Mouse (Mus musculus): ENCODE data around the gene Ttc1. TPM values are rescaled to one million over a fixed set of nuclear protein-coding genes. Genes with fewer than 3 reads are reported as not detected.

Ttc1 gene
- polyA plus RNA-seq, 1 experiment from 2014 or later, result 74.4 TPM

GRCm38 (mm10) chr11:43700291-43700690 lies 47.5 kb downstream of the Ttc1 start:
- peaks cover 66% of the 10 kb centered on the region for H3K36me3 ChIP-seq
- 93% methylated on average over 3 of the region's 3 CpGs for WGBS

GRCm38 (mm10) chr11:43698621-43699020 lies 49.2 kb downstream of the Ttc1 start:
- Histone ChIP-seq H3K9me3 (no peaks in the 10 kb centered on the region), H3K9ac (replicated peaks) (no peak overlapping the region), H3K4me2 (no peak overlapping the region), H3K27me3 (no peaks in the 10 kb centered on the region), H3K27ac (no peak overlapping the region), H3K36me3 (peaks cover 64% of the 10 kb centered on the region), H3K4me3 (replicated peaks) (no peak overlapping the region), H3K4me1 (replicated peaks) (no peaks in the 10 kb centered on the region; the same call in 1 of the 2 replicates)
- no peak for ATAC-seq (ENCODE audit: insufficient number of reproducible peaks, insufficient read depth, low FRiP score, low TSS enrichment, low read depth)
- WGBS, result 76% methylated on average over 5 of the region's 5 CpGs

More at GRCm38 (mm10) chr11:43700291-43700690, 47.5 kb downstream of the Ttc1 start:
- H3K27me3 ChIP-seq, result no peaks in the 10 kb centered on the region
- no peaks in the 10 kb centered on the region for H3K9me3 ChIP-seq
- H3K4me2 ChIP-seq, result no peak overlapping the region
- no peak overlapping the region for H3K4me3 ChIP-seq (replicated peaks)
- ATAC-seq (ENCODE audit: insufficient number of reproducible peaks, insufficient read depth, low FRiP score, low TSS enrichment, low read depth), result no peak
- no peak overlapping the region for H3K9ac ChIP-seq (replicated peaks)
- H3K4me1 ChIP-seq (replicated peaks), result no peaks in the 10 kb centered on the region; the same call in 1 of the 2 replicates
- no peak overlapping the region for H3K27ac ChIP-seq

GRCm38 (mm10) chr11:43696623-43697022 lies 51.2 kb downstream of the Ttc1 start:
- H3K9ac ChIP-seq (replicated peaks), result no peak overlapping the region
- H3K4me2 ChIP-seq, result no peak overlapping the region
- no peaks in the 10 kb centered on the region for H3K9me3 ChIP-seq
- no peaks in the 10 kb centered on the region for H3K27me3 ChIP-seq
- 93% methylated on average over 4 of the region's 4 CpGs for WGBS
- ATAC-seq (ENCODE audit: insufficient number of reproducible peaks, insufficient read depth, low FRiP score, low TSS enrichment, low read depth), result no peak
- H3K36me3 ChIP-seq, result peaks cover 82% of the 10 kb centered on the region
- no peak overlapping the region for H3K4me3 ChIP-seq (replicated peaks)
- H3K4me1 ChIP-seq (replicated peaks), result no peaks in the 10 kb centered on the region; the same call in 1 of the 2 replicates
- no peak overlapping the region for H3K27ac ChIP-seq

- ATAC-seq (ENCODE audit: insufficient number of reproducible peaks, insufficient read depth, low FRiP score, low TSS enrichment, low read depth), result no peak
- Histone ChIP-seq H3K9me3 (no peaks in the 10 kb centered on the region), H3K36me3 (peaks cover 75% of the 10 kb centered on the region), H3K4me2 (no peak overlapping the region), H3K27me3 (no peaks in the 10 kb centered on the region), H3K27ac (no peak overlapping the region), H3K9ac (replicated peaks) (no peak overlapping the region), H3K4me1 (replicated peaks) (peaks cover 3% of the 10 kb centered on the region; the same call in 1 of the 2 replicates), H3K4me3 (replicated peaks) (no peak overlapping the region)
- 90% methylated on average over 1 of the region's 1 CpGs for WGBS
Observed at GRCm38 (mm10) chr11:43688850-43689249, 59.0 kb downstream of the Ttc1 start.

- H3K4me3 ChIP-seq (replicated peaks), result peak overlapping the region; percentile 96
- peak overlapping the region; percentile 97 for H3K27ac ChIP-seq
- H3K36me3 ChIP-seq, result peaks cover 23% of the 10 kb centered on the region; the same call in 1 of the 2 replicates
- H3K4me2 ChIP-seq, result peak overlapping the region; percentile 78
- WGBS, result 1% methylated on average over 72 of the region's 72 CpGs
- H3K4me1 ChIP-seq (replicated peaks), result peaks cover 15% of the 10 kb centered on the region
- H3K9me3 ChIP-seq, result no peaks in the 10 kb centered on the region
- ATAC-seq (ENCODE audit: insufficient number of reproducible peaks, insufficient read depth, low FRiP score, low TSS enrichment, low read depth), result 0 out of 2 replicates have a peak, but pooled peaks have one; percentile 3
- H3K27me3 ChIP-seq, result no peaks in the 10 kb centered on the region
- peak overlapping the region; percentile 94 for H3K9ac ChIP-seq (replicated peaks)
Observed at GRCm38 (mm10) chr11:43682415-43683217, 65.2 kb downstream of the Ttc1 start.

- peaks cover 14% of the 10 kb centered on the region; the same call in 1 of the 2 replicates for H3K36me3 ChIP-seq
- H3K27ac ChIP-seq, result peak within 1 kb of the TSS; percentile 97
- peak within 1 kb of the TSS; percentile 94 for H3K9ac ChIP-seq (replicated peaks)
- peak; percentile 100 for ATAC-seq (ENCODE audit: insufficient number of reproducible peaks, insufficient read depth, low FRiP score, low TSS enrichment, low read depth)
- H3K4me1 ChIP-seq (replicated peaks), result peaks cover 15% of the 10 kb centered on the region
- under 1% methylated on average over 78 of the region's 87 CpGs for WGBS
- no peaks in the 10 kb centered on the region for H3K27me3 ChIP-seq
- H3K4me3 ChIP-seq (replicated peaks), result peak within 1 kb of the TSS; percentile 96
- H3K4me2 ChIP-seq, result peak within 1 kb of the TSS; percentile 78
- no peaks in the 10 kb centered on the region for H3K9me3 ChIP-seq
Observed at GRCm38 (mm10) chr11:43681472-43682414, 66.1 kb downstream of the Ttc1 start, which contains the start of gene Pwwp2a. Gene Pwwp2a, plus strand, starts transcription at chr11:43681998.

Other genes starting within 250 kb of the Ttc1 start
- 22.6 and 23.3 TPM in 2 replicates for gene Ccnjl, start 219.2 kb downstream of the Ttc1 start, polyA plus RNA-seq (2016; fragmentation: Nextera tagmentation; extraction: Ambion mirVana)
- gene 4933415A04Rik, start 161.0 kb downstream of the Ttc1 start, polyA plus RNA-seq (2016; fragmentation: Nextera tagmentation; extraction: Ambion mirVana), result 4.6 and 6.3 TPM in 2 replicates
- gene Fabp6, start 146.5 kb downstream of the Ttc1 start, polyA plus RNA-seq (2016; fragmentation: Nextera tagmentation; extraction: Ambion mirVana), result not detected in 2 replicates
- gene Pwwp2a, start 66.0 kb downstream of the Ttc1 start, polyA plus RNA-seq (2016; fragmentation: Nextera tagmentation; extraction: Ambion mirVana), result 43.4 and 49.7 TPM in 2 replicates
- 0.69 and 1.1 TPM in 2 replicates for gene Adra1b, start 153.2 kb upstream of the Ttc1 start, polyA plus RNA-seq (2016; fragmentation: Nextera tagmentation; extraction: Ambion mirVana)

All from limb, embryonic 12.5 days (tissue).